Mouse (Mus musculus) forebrain, postnatal 0 days (tissue): ENCODE data around the gene Man1a. TPM values are rescaled to one million over a fixed set of nuclear protein-coding genes. Genes with fewer than 3 reads are reported as not detected.

Experiments used
- ATAC-seq: fragments of 200-750 bp; cut with Nextera tagmentation; 2 replicates; pipeline ENCODE4 v1.8.0; 2017; ENCODE audit warnings: mild to moderate bottlenecking, moderate library complexity
- DNase-seq: peaks from one replicate; pipeline ENCODE4 v3.0.0-alpha.2; 2015
- H3K27ac ChIP-seq: fragments of 300-500 bp; sonication (generic); 2 replicates; pipeline ENCODE4 v1.5.1; 2014; ENCODE audit warnings: low read depth, mild to moderate bottlenecking, antibody characterized with exemption, low read length, moderate library complexity, mixed read lengths
- H3K27me3 ChIP-seq: fragments of 300-500 bp; sonication (generic); 2 replicates; pipeline ENCODE4 v1.6.1; 2014; ENCODE audit warnings: mild to moderate bottlenecking, low read length, mixed read lengths; ENCODE audit not compliant: insufficient read depth
- H3K36me3 ChIP-seq: fragments of 300-500 bp; sonication (generic); 2 replicates; pipeline ENCODE4 v1.6.1; 2014; ENCODE audit warnings: mild to moderate bottlenecking, moderate library complexity; ENCODE audit not compliant: insufficient read depth
- H3K4me1 ChIP-seq: fragments of 300-500 bp; sonication (generic); 2 replicates; pipeline ENCODE4 v1.6.1; 2014; ENCODE audit warnings: antibody characterized with exemption; ENCODE audit not compliant: insufficient read depth
- H3K4me2 ChIP-seq: fragments of 300-500 bp; sonication (generic); 2 replicates; pipeline ENCODE4 v1.6.1; 2014; ENCODE audit warnings: low read depth, mild to moderate bottlenecking, moderate library complexity
- H3K4me3 ChIP-seq: fragments of 300-500 bp; sonication (generic); 2 replicates; pipeline ENCODE4 v1.5.1; 2014; ENCODE audit warnings: low read depth, low read length, mixed read lengths
- H3K9ac ChIP-seq: fragments of 300-500 bp; sonication (generic); 2 replicates; pipeline ENCODE4 v1.6.1; 2014; ENCODE audit warnings: mild to moderate bottlenecking
- H3K9me3 ChIP-seq: fragments of 300-500 bp; sonication (generic); 2 replicates; pipeline ENCODE4 v1.6.1; 2016; ENCODE audit warnings: low read length
- CTCF ChIP-seq: sonication (generic); IDR thresholded peaks from 2 replicates; pipeline ENCODE4 v1.5.1; 2016; ENCODE audit warnings: antibody characterized with exemption, control low read depth, low read depth
- WGBS: fragments of 180-500 bp; shearing (Covaris S2); extraction: QIAGEN DNeasy Blood & Tissue Kit; methylation state at CpG from one replicate; pipeline ENCODE4 v1.1.7; 2014; 5-methylcytosine and 5-hydroxymethylcytosine counted together
- polyA plus RNA-seq: library from polyadenylated mRNA; unstranded; fragments of >200 nt; fragmentation: Nextera tagmentation; extraction: Ambion mirVana; gene quantifications from 2 replicates; pipeline ENCODE4 v1.2.1, GENCODE M21; 2015
- total RNA-seq: library from RNA; depleted of rRNA; stranded (reverse); fragments of >200 nt; gene quantifications from 2 replicates; pipeline ENCODE4 v1.2.3, GENCODE M21; 2014

Man1a gene
- total and polyA plus RNA-seq, 2 experiments from 2014 or later, result 4.7 to 25.4 TPM

- H3K36me3 ChIP-seq, result no peaks in the 10 kb centered on the region
- no peak overlapping the region for H3K27ac ChIP-seq
- no peaks in the 10 kb centered on the region for H3K9me3 ChIP-seq
- DNase-seq (no peak), ATAC-seq (no peak)
- no peak overlapping the region for H3K4me3 ChIP-seq
- no peaks in the 10 kb centered on the region for H3K27me3 ChIP-seq
- H3K4me2 ChIP-seq, result no peak overlapping the region
- H3K9ac ChIP-seq, result no peak overlapping the region
- no peak for TF ChIP-seq CTCF
- H3K4me1 ChIP-seq, result no peaks in the 10 kb centered on the region
- 83% methylated on average over 10 of the region's 10 CpGs for WGBS
Measured at GRCm38 (mm10) chr10:54037348-54038010, 38.9 kb downstream of the Man1a start.

- no peaks in the 10 kb centered on the region for H3K27me3 ChIP-seq
- no peaks in the 10 kb centered on the region for H3K36me3 ChIP-seq
- DNase-seq (no peak), ATAC-seq (no peak)
- no peak overlapping the region for H3K4me3 ChIP-seq
- no peak overlapping the region for H3K4me2 ChIP-seq
- H3K27ac ChIP-seq, result no peak overlapping the region
- no peak overlapping the region for H3K9ac ChIP-seq
- no peaks in the 10 kb centered on the region for H3K4me1 ChIP-seq
- 95% methylated on average over 1 of the region's 1 CpGs for WGBS
- no peak for TF ChIP-seq CTCF
- H3K9me3 ChIP-seq, result no peaks in the 10 kb centered on the region
Measured at GRCm38 (mm10) chr10:54035586-54035985, 40.8 kb downstream of the Man1a start.

GRCm38 (mm10) chr10:54034779-54035178 lies 41.6 kb downstream of the Man1a start:
- H3K9ac ChIP-seq, result no peak overlapping the region
- no peak overlapping the region for H3K27ac ChIP-seq
- no peak overlapping the region for H3K4me3 ChIP-seq
- H3K27me3 ChIP-seq, result no peaks in the 10 kb centered on the region
- H3K4me2 ChIP-seq, result no peak overlapping the region
- H3K9me3 ChIP-seq, result no peaks in the 10 kb centered on the region
- ATAC-seq, result no peak
- no peaks in the 10 kb centered on the region for H3K4me1 ChIP-seq
- H3K36me3 ChIP-seq, result no peaks in the 10 kb centered on the region
- TF ChIP-seq CTCF, result no peak
- no peak for DNase-seq
- 41% methylated on average over 2 of the region's 2 CpGs for WGBS

GRCm38 (mm10) chr10:54032316-54033092 lies 43.9 kb downstream of the Man1a start:
- no peaks in the 10 kb centered on the region for H3K9me3 ChIP-seq
- no peak overlapping the region for H3K9ac ChIP-seq
- no peak for TF ChIP-seq CTCF
- no peak overlapping the region for H3K27ac ChIP-seq
- H3K4me2 ChIP-seq, result no peak overlapping the region
- WGBS, result 90% methylated on average over 9 of the region's 9 CpGs
- H3K36me3 ChIP-seq, result no peaks in the 10 kb centered on the region
- ATAC-seq (no peak), DNase-seq (no peak)
- H3K4me3 ChIP-seq, result no peak overlapping the region
- H3K4me1 ChIP-seq, result no peaks in the 10 kb centered on the region
- no peaks in the 10 kb centered on the region for H3K27me3 ChIP-seq

GRCm38 (mm10) chr10:54028866-54029265 lies 47.5 kb downstream of the Man1a start:
- Histone ChIP-seq H3K9ac (no peak overlapping the region), H3K36me3 (no peaks in the 10 kb centered on the region), H3K27ac (no peak overlapping the region), H3K4me2 (no peak overlapping the region), H3K4me1 (no peaks in the 10 kb centered on the region), H3K4me3 (no peak overlapping the region), H3K27me3 (no peaks in the 10 kb centered on the region), H3K9me3 (no peaks in the 10 kb centered on the region)
- 98% methylated on average over 4 of the region's 4 CpGs for WGBS
- DNase-seq (no peak), ATAC-seq (no peak)
- no peak for TF ChIP-seq CTCF

- H3K4me3 ChIP-seq, result no peak overlapping the region
- no peaks in the 10 kb centered on the region for H3K36me3 ChIP-seq
- H3K9me3 ChIP-seq, result no peaks in the 10 kb centered on the region
- WGBS, result 88% methylated on average over 5 of the region's 5 CpGs
- ATAC-seq, result no peak
- H3K4me1 ChIP-seq, result no peaks in the 10 kb centered on the region
- DNase-seq, result no peak
- TF ChIP-seq CTCF, result no peak
- no peak overlapping the region for H3K27ac ChIP-seq
- no peaks in the 10 kb centered on the region for H3K27me3 ChIP-seq
- no peak overlapping the region for H3K9ac ChIP-seq
- no peak overlapping the region for H3K4me2 ChIP-seq
Measured at GRCm38 (mm10) chr10:54026738-54027427, 49.5 kb downstream of the Man1a start.

- Histone ChIP-seq H3K27ac (no peak overlapping the region), H3K9ac (no peak overlapping the region), H3K36me3 (no peaks in the 10 kb centered on the region), H3K27me3 (no peaks in the 10 kb centered on the region), H3K4me3 (no peak overlapping the region), H3K4me1 (no peaks in the 10 kb centered on the region), H3K4me2 (no peak overlapping the region), H3K9me3 (no peaks in the 10 kb centered on the region)
- no peak for ATAC-seq
- no peak for DNase-seq
- WGBS, result 90% methylated on average over 4 of the region's 4 CpGs
- TF ChIP-seq CTCF, result no peak
Measured at GRCm38 (mm10) chr10:54026101-54026500, 50.3 kb downstream of the Man1a start.
